Mouse (Mus musculus) gastrocnemius, adult 2 months (tissue): ENCODE results near the gene Nr2f1. TPM values are rescaled to one million over a fixed set of nuclear protein-coding genes. Genes with fewer than 3 reads are reported as not detected.

Experiments
- DNase-seq: peaks from one replicate; pipeline ENCODE4 v3.0.0; 2022
- H3K27ac ChIP-seq: fragments of 200-600 bp; 2 replicates; pipeline ENCODE4 v1.8.1; 2022; ENCODE audit warnings: mild to moderate bottlenecking
- H3K4me3 ChIP-seq: fragments of 200-600 bp; 2 replicates; pipeline ENCODE4 v1.8.1; 2022; ENCODE audit warnings: mild to moderate bottlenecking, moderate library complexity
- CTCF ChIP-seq: fragments of 200-600 bp; IDR thresholded peaks from 2 replicates; pipeline ENCODE4 v1.8.1; 2022; ENCODE audit warnings: antibody characterized with exemption, mild to moderate bottlenecking, moderate library complexity
- intact Hi-C: fragments of 180-260 bp; cut with DNase I; formaldehyde crosslinking; loops from one replicate; pipeline ENCODE4 v1.15.1; 2025
- total RNA-seq, 2 experiments: library from RNA; stranded (reverse); gene quantifications; 2 replicates each; pipeline ENCODE4 v1.2.3; 2021

Nr2f1 gene
- total RNA-seq, 2 experiments from 2014 or later = 0.41 to 0.56 TPM

DNA sequence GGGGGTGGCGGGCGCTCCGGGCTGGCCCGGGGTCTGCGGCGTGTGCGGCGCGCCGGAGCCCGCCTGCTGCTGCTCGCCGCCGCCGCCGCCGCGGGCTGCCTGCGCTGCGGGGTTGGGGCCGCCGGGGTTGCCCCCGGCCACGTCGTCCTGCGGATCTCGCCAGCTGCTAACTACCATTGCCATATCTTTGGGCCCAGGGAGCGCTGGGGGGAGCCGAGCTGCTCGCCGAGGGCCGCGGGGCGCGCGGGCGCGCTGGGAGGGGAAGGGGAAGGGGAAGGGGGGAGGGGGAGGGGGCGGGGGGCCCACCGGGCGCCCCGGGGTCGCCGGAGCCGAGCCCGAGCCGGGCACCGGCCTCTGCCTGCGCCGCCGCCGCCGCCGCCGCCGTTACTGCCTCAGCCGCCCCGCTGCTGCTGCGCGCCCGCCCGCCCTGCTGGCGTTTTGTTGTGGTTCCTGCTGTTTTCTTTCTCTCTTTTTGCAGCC lies 1.1 kb downstream of the Nr2f1 start:
- peak; percentile 38 for DNase-seq
- Histone ChIP-seq H3K27ac (peak overlapping the region; percentile 48), H3K4me3 (peak overlapping the region; percentile 77)
- TF ChIP-seq CTCF = no peak
- intact Hi-C loops = no loop called here

DNA sequence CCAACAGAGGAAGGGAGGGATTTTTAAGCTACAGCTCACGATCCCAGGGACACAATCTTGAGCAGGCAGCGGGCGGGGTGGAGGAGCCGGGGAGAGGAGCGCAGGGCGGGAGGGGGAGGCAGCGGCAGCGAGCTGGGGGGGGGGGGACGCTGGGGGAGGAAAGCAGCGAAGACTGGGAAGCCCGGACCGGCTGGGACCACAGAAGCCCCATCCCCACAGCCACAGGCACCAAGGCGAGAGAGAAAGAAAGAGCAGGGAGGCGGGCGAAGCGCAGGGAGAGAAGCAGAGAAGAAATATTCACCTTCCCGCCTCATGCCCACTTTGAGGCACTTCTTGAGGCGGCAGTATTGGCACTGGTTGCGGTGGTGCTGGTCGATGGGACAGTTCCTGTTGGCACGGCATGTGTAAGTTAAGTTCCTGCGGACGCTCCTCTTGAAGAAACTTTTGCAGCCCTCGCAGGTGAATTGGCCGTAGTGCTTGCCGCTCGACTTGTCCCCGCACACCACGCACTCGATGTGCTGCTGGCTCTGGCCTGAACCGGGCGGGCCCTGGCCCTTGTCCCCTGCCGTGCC lies 1.7 kb downstream of the Nr2f1 start:
- intact Hi-C loops = no loop called here
- Histone ChIP-seq H3K4me3 (peak overlapping the region; percentile 77), H3K27ac (peak overlapping the region; percentile 48; the same call in 1 of the 2 replicates)
- no peak for DNase-seq
- TF ChIP-seq CTCF = no peak

DNA sequence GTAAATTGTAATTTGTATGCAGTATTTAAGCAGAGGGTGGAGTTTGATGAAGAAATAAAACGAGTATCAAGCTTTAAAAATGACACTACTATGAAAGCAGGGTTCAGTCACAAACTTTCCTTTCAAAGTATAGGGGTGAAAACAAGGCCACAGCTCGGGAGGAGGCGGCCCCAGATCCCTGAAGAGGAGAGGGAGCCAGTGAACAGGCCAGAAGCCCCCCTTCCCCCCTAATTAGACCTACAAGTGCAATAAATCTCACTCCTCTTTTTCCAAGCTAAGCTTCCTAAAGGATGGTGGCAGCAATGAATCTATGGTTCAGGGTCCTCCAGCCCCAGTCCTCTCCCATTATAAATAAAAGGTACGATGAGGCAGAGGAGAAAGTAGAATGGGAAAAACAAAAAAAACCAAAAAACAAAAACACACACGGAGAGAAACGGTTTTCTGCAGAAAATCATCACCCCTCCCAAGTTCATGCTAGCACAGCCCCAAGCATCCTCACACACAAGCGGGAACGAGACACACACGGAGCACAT lies 2.2 kb downstream of the Nr2f1 start:
- Histone ChIP-seq H3K27ac (no peak overlapping the region; the same call in 1 of the 2 replicates), H3K4me3 (peak overlapping the region; percentile 77)
- DNase-seq = no peak
- intact Hi-C loops = no loop called here
- TF ChIP-seq CTCF = no peak

DNA sequence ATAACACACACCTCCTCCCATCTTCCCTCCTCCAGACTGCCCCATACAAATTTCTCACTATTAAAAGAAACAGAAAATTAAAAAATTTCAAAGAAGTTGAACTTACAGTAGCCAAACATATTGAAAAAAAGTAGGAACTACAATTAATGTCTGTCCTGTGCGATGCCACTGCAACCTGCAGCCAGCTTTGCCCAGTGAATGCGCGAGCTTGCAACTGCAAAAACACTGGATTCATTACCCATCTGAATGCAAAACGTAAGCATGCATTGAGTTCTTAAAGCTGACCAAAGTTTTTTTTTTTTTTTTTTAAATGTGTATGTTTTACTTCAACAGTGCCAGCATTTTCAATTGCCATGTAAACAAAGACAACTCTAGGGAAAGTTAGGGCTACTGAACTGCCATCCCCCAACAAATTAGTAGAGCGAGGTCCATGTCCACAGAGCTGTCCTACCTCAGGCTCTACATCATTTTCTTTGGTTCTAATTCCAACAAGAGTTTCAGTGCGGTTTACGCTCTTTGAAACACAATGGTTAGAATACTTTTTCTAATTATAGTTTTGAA lies 3.2 kb downstream of the Nr2f1 start:
- DNase-seq = no peak
- Histone ChIP-seq H3K27ac (no peak overlapping the region), H3K4me3 (no peak overlapping the region)
- TF ChIP-seq CTCF = no peak
- intact Hi-C loops = no loop called here

DNA sequence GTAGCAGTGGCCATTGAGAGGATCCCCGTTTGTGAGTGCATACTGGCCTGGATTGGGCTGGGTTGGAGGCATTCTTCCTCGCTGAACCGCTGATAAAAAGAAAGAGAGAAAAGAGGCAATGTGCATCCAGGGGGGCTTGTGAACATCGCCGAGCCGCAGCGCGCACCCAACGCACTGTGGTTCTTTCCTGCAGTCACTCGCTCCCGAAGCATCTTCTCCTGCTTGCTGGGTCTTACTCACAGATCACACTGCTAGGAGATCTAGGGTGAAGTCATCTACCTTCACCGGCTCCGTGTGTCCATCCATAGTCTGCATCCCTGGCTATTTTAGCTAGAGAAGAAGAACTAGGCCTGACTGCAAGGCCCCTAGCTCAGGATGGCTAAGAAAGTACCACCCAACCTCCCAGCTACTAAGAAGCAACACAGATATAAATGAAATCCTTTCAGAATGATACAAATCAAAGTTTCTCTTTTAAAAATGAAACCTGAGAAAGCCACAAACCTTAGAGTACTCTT lies 3.9 kb downstream of the Nr2f1 start:
- intact Hi-C loops = no loop called here
- no peak for DNase-seq
- Histone ChIP-seq H3K27ac (no peak overlapping the region), H3K4me3 (peak overlapping the region; percentile 35; the same call in 1 of the 2 replicates)
- TF ChIP-seq CTCF = no peak

DNA sequence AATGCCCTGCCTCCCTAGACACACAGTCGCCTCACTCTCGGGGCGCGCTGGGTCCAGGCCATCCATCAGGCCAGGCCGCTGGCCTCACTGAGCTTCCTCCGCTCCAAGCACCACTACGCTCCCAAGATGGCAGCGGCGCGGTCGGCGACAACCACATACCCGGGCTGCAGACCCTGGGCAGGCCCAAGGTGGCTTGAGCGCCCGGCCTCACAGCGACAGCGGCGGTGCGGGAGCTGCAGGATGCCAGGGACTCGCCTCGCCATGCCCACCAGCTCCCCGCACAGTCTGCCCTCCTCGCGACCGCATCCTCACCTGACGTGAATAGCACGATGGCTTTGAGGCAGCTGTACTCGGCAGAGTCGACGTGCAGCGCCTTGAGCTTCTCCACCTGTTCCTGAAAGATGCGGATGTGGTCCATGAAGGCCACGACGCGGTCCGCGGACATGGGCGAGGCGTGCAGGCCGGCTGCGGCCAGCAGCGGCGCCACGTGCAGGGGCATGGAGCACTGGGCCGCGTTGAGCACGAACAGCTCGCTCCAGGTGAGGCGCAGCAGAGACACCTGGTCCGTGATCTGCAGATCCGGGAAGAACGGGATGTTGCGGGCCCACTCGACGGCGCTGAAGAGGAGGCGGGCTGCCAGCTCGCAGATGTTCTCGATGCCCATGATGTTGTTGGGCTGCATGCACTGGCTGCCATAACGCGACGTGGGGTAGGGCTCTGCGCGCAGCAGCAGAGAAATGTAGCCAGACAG lies 4.5 kb downstream of the Nr2f1 start:
- intact Hi-C loops = no loop called here
- DNase-seq = no peak
- no peak for TF ChIP-seq CTCF
- Histone ChIP-seq H3K4me3 (peak overlapping the region; percentile 35), H3K27ac (no peak overlapping the region)

DNA sequence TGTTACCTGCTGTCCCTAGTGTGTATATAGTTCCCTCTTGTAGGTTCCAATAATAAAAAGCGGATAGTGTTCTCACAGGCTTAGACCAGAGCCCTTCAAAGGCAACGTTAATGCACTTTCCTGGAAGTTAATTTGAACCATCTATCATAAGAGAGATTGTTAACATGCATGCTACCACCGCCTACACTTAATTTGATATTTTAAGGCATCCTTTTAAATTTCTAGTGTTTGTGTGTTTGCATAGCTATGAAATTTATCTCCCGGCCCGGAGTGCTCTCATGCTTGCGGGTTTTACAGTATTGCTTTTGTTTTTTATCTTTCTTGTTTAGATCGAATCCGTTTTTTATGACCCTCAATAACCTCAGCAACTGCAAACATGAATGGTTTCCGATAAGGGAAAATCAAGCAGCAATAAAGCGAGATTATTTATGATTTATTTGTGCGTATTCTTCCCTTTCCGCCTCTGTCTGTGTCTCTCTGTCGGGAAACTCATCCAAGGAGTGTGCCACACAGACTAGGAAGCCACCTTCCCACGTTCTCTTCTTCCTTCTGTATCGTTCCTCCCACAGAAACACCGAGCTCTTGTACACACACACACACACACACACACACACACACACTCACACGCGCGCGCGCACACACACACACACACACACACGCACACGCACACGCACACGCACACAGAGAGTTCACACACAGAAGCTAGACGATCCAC lies 5.3 kb downstream of the Nr2f1 start:
- intact Hi-C loops = no loop called here
- H3K4me3 ChIP-seq = no peak overlapping the region

DNA sequence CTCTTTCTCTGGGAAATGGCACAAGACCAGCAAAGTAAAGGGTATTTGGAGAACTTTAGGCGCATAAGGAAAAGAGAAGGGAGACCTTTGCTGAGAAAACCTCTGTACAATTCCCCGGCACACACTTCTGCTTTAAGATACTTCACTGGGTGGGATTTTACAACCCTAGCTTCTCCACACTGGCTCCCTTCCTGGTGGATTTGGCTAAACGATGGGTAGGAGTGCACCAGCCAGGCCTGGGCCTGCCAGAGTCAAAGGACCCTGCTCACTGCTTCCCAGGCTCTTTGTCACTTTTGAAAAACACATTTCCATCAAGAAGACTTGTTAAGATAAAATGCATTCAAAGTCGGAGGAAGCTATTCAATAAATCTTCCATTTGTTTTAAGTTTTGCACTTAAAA lies 6.3 kb downstream of the Nr2f1 start:
- H3K27ac ChIP-seq = no peak overlapping the region
- no peak for TF ChIP-seq CTCF
- no peak overlapping the region for H3K4me3 ChIP-seq
- DNase-seq = no peak
- intact Hi-C loops = no loop called here

More for the DNA sequence above, 5.3 kb downstream of the Nr2f1 start:
- DNase-seq = no peak
- no peak for TF ChIP-seq CTCF
- H3K27ac ChIP-seq = no peak overlapping the region

DNA sequence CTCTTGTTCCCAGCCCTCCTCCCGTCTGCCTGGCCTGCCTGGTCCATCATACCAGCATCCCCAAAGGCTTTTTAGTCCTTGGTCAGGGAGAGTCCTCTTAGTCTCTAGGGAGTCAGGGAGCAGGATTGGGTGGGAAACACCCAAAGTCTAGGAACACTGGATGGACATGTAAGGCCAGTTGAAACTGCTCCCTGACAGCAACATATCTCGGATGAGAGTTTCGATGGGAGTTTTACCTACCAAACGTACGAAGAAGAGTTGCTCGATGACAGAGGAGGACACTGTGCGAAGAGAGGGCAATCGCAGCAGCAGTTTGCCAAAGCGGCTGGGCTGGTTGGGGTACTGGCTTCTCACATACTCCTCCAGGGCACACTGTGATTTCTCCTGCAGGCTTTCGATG lies 10.0 kb downstream of the Nr2f1 start:
- H3K27ac ChIP-seq = no peak overlapping the region
- intact Hi-C loops = loop anchor here (5.0 to 10.0 kb wide), 2 partner anchors 207 to 1145 kb away; no protein-coding TSS in a partner anchor
- no peak for TF ChIP-seq CTCF
- no peak for DNase-seq
- no peak overlapping the region for H3K4me3 ChIP-seq

DNA sequence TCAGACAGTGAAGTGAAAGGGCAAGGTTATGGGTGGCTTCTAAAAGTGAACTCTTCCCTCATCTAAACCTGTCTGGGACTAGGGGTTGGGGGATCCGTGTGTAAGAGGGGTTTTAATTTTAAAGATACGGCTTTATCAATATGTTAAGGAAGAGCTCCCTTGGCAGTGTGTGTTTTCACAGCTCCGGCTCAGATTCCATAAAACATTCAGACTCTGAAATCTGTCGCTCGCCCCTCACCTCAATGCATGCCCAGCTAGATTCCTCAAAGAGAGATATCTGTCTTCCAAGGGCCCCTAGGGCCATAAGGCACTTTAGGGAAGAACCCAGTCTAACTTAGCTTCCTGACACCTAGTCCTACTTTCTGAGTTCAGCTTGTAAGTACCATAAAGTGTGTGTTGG lies 11.7 kb downstream of the Nr2f1 start:
- Histone ChIP-seq H3K27ac (no peak overlapping the region), H3K4me3 (no peak overlapping the region)
- DNase-seq = no peak
- intact Hi-C loops = loop anchor here (5.0 to 10.0 kb wide), 2 partner anchors 206 to 1143 kb away; no protein-coding TSS in a partner anchor
- no peak for TF ChIP-seq CTCF

DNA sequence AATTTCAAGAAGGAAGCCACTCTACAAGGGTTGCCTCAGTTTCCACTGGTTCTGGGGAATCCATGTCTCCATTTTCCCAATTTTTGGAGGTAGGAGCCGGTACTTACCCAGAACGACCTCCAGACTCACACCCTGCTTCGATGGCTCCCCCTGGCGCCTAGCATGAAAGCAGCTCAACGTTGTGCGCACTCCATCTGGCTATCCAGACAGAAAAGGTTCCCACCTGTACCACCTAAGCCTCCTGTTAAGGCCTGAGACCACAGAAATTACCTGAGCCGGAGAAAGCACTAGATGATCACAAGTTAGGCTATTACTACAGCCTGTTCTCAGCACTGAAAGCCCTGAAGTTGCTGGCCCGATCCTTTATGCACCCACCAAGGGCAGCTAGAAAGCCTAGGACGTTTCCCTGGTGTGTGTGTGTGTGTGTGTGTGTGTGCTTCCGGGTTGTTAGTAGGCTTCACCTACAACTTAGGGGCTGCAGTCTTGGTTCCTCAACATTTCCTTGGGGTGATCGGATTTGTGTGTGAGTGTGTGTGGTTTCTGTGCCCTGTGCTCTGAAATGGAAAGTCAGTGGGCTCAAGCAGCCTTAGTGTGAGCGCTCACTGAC lies 13.1 kb downstream of the Nr2f1 start:
- H3K27ac ChIP-seq = no peak overlapping the region
- peak; percentile 57 for TF ChIP-seq CTCF
- no peak overlapping the region for H3K4me3 ChIP-seq
- intact Hi-C loops = loop anchor here (5.0 to 10.0 kb wide), 2 partner anchors 204 to 1142 kb away; no protein-coding TSS in a partner anchor
- no peak for DNase-seq
